Mouse (Mus musculus): Measurements from ENCODE around the gene Zfp444.

The Zfp444 gene

GRCm38 (mm10) chr7:6221978-6222377 is 50.0 kb downstream of the Zfp444 start, which contains the start of gene Zscan5b:
Zscan5b (plus strand) TSS chr7:6222278.
- DNase-seq, result no peak

GRCm38 (mm10) chr7:6228491-6228890 is 56.5 kb downstream of the Zfp444 start:
- peak; percentile 35 for DNase-seq

DNA sequence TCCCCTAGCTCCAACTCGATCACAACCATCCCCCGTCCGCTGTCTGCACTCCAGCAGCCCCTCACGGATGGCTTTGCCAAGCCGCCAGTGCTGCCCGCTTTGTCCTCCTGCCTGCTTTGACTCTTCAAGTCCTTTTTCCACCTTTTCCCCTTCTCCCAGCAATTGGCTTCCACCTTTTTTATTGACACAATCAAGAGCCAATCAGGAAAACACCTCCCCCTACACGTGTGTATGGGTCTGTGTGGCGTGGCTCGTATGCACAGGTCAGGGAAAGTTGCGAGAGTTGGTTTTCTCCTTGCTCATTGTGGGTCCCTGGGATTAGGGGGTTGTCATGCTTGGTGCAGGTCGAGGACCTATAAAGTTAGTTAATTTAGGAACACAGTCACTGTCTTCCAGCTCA is 67.8 kb downstream of the Zfp444 start:
- peak; percentile 5 for DNase-seq

DNA sequence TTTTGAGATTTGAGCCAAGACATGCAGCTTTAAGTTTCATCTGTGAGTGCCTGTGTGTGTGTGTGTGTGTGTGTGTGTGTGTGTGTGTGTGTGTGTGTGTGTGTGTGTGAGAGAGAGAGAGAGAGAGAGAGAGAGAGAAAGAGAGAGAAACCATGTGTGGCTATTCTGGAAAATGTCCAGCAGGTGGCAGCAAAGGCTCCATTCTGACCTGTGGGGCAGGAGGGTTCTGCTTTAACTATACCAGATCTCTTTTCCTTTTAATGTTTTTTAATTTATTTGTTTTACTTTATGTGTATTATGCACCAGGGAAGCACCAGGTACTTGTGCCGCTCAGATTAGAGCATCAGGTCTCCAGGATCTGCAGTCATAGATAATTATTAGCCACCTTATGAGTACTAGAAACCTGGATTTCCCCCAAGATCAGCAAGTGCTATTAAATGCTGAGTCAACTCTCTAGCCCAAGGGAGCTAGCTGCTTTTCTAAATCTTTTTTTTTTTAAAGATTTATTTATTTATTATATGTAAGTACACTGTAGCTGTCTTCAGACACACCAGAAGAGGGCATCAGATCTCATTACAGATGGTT is 68.9 kb downstream of the Zfp444 start:
- peak; percentile 6 for DNase-seq

Measured in kidney, adult 11 months (tissue).